Mouse (Mus musculus): ENCODE measurements around the gene Cdkl3.

GRCm38 (mm10) chr11:52098398-52098946 is 94.5 kb downstream of the Cdkl3 start, which contains the start of gene Ppp2ca:
- TF ChIP-seq CTCF (IDR thresholded peaks at IDR 0.05; ENCODE audit: low read depth) = no peak
- no peak; the same call in 1 of the 2 replicates for TF ChIP-seq EP300 (IDR thresholded peaks at IDR 0.05; ENCODE audit: low read depth)
